Mouse (Mus musculus) c-Kit-positive CD71-positive TER-119-positive erythroid progenitor cells, embryonic 14.5 days (primary cell): ENCODE data around the gene Cnot10.
A peak's percentile ranks its signal among the peaks of the same experiment; 100 is the strongest.

Source experiments
- DNase-seq: peaks from one replicate; pipeline ENCODE4 v3.0.0-alpha.2; 2013; ENCODE audit warnings: low spot score

Gene Cnot10

DNA sequence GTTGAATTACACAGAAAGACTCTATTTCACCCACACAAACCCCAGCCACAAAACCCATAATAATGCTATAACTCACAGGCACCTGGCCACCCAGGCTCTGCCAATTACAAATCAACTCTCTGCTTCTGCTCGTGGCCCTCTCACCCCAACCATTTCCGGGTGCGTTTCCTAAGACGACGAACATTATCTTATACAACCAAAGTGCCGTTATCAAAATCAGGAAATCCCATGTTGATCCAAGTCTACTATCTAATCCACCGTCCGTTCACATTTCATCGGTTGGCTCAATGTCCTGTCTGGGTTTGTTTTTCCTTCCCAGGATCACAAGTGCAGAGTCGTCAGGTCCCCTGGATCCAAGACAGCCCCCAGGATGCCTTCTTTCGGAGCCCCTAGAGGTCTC, 61.3 kb downstream of the Cnot10 start:
- DNase-seq = peak; percentile 21

DNA sequence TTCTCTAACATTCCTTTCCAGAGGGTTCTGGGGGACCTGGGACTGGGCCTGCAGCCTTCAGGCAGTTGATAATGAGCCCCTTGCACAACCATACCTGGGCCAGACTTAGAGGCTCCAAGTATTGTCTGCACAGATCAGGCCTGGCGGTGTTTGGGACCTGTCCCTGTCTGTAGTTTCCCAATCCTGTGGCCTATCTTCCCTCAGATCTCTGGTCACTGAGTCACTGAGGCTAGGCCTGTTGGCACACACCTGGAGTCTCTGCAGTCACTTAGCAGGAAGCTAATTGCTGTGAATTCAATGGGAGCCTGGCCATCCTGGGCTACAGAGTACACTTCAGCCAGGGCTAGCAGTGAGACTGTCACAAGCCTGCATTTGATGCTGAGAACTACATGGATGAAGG, 64.0 kb downstream of the Cnot10 start:
- no peak for DNase-seq

DNA sequence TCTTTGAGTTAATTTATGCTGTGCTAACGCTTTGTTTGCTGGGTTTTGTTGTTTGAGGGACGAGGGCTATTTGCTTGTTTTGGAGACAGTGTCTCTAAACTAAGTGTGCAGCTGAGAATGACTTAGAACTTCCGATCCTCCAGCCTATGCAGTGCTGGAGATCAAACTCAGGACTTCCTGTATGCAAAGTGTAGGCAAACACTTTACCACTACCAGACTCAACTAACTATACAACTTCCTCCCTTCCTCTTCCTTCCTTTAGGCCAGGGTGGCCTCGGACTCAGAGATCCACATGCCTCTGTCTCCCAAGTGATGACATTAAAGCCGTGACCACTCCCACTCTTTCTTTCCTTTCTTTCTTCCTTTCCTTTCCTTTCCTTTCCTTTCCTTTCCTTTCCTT, 66.5 kb downstream of the Cnot10 start:
- DNase-seq = no peak

DNA sequence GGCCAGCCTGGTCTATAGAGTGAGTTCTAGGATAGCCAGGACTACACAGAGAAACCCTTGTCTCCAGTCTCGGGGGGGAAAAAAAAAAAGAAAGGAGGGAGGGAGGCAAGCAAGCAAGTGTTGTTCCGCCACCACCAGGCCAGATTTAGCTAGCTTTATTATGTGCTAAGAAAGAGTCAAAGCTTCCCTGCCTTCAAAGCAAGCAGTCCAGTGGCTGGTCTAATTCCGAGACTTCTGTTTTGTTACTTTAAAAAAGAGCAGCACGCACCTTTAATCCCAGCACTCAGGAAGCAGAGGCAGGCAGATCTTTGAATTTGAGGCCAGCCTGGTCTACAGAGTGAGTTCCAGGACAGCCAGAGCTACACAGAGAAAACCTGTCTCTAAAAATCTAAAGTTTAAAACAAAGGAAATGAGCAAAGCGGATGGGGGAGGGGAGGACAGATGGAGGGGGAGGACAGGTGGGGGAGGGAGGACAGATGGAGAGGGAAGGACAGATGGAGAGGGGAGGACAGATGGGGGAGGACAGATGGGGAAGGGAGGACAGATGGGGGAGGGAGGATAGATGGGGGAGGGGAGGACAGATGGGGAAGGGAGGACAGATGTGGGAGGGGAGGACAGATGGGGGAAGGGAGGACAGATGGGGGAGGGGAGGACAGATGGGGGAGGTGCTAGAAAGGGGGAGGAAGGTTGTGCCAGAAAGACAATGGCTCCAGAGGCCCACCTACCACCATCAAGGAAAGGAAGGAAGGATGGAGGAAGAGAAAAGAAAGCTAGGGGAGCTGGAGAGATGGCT, 71.1 kb downstream of the Cnot10 start:
- DNase-seq = no peak

DNA sequence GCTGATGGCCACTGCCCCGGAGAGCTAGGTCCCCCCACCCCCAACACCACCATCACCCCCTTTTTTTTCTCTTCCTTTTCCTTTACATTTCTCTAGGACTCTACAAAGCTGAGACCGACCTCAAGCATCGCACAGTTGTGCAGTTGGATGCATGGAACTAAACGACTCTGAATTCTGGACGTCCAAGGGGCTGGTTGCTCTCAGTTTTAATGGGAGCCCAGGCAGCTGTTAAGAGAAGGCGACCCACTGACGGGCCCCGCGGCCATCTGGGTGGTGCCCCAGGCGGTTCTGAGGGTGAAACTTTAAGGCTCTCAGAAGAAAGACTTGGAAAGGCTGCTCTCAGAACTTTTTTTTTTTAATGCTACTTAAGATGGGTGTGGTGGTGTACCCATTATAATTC, 75.3 kb downstream of the Cnot10 start:
- DNase-seq = no peak

DNA sequence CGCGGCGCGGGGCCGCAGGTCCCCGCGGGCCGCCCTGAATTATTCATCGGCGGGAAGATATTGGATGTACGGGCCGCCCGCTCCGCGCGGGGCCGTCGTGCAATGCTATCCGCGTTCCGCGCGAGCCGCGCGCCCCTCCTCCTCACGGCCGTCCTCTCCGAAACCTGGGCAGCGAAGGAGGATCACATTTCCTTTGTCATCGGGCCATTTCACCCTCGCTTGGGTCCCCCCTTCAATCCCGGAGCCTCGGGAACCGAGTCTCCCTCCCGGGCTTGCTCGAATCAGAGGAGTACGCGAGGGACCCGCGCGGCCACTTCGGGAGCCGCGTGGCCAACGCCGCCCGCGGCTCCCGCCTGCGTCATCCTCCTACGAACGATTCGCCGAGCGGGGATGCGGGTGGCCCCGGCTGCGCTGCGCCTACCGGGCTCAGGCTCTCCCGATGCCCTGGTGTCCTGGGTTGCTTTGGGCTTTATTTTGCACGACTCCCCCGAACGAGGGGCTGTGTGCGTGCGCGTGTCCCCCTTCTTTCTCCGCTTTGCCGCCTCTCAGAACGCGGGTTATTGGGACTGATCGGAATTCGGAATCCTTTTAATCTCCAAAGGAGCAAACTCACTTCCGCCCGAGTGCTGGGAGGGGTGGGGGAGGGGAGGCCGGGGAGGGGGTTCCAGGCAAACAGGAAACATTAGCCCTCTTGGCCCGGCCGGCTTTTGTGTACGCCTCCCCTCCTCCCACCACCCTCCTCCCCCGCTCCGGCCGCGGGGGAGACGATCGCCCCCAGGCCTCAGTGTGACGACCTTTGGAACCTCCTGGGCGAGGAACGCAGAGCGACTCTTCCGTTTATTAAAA, 76.0 kb downstream of the Cnot10 start, which contains the start of gene Trim71:
TSS of gene Trim71 (minus strand) at position 609 of the 846 bp plus-strand sequence.
- no peak for DNase-seq

DNA sequence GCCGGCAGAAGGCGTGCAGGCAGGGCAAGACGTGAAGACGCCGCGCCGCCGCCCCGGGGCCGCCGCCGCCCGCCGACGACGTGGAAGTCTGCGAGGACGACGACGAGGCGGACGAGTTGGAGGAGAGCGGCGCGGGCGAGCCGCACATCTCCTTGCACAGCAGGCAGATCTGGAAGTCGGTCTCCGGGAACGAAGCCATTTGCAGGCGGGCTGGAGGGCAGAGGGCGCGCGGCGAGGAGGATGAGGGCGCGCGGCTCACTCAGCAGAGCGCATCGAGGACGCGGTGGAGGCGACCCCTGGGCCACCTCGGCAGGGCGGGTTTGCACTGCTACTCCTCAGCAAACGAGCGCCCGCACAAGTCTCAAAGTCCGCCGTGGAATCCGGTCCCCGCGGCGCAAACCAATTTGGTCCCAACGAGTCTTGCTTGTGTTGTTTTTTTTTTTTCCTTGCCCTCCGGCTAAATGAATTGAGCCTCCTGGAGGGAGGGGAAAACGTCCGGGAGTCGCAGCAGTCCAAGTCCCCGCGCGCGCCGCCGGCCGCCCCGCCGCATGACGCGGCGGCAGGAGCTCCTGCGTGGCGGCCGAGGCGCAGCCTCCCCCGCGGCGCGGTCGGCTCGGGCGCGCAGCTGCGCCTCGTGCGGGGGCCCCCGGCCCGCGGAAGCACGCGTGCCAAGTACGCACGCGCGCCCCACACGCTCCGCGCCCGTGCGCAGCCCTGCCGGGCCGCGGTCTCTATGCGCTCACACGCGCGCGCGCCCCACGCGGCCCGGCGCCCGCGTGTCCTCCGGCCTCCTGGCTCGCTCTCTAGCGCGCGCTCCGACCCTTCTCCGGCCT, 76.8 kb downstream of the Cnot10 start:
- no peak for DNase-seq

DNA sequence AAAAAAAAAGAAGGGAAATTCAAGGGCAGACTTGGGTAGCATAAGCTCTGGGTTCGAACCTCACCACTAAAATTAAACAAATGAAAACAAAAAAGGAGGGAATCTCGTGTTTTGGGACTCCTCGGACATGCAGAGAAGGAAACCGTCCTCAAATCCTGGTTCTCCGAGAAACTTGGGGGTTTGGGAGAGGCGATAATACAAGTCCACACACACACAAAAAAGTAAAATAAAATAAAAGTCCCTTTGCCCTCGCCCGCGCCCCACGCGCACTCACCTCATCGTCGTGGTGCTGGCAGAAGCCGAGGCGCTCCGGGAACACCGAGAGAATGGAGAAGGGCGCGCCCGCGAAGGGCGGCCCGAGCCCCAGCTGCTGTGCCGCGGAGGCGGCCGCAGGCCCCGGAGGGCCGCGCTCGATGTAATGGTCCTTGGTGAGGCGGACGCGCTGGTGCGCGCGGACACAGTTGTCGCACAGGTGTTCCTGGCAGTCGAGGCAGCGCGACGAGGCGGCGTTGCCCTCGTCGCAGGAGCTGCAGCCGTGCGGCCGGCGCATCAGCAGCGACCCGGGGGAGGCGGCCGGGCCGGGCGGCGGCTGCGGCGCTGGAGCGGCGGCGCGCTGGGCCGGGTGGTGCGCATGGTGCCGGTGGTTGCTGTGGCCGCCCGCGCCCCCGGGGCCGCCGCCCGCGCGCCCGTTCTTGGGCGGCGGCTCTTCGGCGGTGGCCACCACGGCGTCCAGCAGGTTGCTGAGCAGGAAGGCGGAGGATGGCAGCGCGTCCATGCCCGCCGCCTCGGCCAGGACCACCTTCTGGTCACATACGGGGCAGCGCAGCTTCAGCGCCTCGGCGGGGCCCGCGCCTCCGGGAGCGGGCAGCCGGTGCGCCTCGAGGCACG, 77.7 kb downstream of the Cnot10 start:
- no peak for DNase-seq

DNA sequence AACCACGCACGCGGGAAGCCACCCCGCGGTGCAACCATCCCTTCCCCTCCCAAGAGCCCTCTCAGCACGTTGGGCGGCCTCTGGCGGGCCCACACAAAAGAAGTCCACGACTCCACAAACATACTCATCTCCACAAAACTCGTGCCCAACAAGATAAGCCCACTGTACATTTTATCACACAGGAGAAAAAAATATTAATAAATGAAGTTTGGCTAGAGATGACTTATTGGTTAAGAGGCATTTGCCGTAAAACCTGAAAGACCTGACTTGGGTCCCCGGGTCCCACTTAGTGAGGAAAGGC, 78.4 kb downstream of the Cnot10 start:
- no peak for DNase-seq

DNA sequence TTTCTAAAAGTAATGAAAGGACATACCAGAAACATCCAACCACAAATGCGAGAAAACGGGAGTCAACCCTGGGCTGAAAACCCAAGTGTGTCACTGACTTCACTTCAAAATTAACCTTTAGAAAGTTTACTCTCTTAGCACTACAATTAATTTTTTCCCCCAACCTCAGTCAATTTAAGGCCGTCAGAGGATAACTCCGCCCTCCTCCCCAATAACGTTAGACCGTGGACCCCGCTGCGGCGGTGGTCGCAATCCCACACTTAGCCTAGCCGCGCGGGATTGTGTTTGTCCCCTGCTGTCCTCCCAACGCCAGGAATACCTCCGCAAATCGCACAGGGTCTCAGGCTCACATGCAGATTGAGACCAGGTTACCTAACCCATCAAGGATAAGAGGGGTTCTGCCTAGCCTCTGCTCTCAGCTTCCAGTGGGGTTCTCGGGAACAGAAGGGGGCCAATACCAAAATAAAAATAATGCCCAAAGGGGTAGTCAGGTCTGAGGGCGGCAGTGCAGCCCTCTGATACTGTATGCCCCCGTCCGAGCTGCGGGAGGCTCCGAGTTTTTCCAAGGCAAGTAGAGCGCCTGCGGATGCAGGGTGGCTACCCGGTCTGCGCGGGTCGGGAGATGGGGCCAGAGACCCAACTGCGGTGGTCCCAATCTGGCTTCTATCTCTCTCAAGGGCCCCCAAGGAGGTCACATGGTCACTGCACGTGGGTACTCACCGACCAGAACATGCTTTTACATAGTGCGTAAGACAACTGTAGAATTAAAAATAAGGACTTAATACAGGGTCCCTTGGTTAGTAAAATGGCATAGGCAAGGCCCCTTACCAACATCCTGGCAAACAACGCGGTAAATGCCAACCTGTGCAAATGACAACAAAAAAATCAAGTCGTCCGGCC, 79.0 kb downstream of the Cnot10 start:
- DNase-seq = no peak

DNA sequence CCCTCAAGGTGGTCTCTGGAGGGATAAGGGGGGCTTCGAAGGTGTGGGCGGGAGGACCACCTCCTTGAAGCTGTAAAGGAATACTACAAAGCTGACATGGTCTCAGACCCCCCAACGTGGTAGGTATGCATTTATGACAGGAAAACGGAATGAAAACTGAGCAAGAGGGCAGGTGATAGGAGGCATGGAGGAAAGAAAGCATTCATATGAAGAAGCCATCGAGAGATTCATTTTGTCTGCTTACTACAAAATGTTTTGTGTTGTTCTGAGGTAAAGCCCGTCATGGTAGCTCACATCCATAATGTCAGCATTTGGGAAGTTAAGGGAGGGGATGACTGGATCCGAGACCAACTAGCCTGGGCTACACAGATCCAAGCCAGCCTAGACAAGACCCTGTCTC, 79.8 kb downstream of the Cnot10 start:
- no peak for DNase-seq

DNA sequence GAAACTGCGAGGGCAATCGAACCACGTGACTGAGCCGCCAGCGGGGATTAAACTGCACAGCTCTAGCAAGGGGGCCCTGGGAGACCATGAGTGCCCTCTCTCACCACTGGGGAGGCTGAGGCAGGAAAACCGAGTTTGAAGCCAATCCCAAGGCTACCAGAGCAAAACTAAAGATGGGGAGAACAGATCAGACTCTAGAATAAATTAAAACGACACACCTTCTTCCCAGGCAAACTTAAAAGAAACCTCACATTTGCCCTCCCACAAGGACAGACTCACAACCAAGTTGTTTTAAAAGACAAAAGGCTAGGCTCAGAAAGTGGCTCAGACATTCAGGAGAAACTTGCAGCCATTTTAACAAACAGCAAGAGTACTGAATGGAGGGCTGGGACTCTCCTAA, 82.9 kb downstream of the Cnot10 start:
- DNase-seq = no peak

DNA sequence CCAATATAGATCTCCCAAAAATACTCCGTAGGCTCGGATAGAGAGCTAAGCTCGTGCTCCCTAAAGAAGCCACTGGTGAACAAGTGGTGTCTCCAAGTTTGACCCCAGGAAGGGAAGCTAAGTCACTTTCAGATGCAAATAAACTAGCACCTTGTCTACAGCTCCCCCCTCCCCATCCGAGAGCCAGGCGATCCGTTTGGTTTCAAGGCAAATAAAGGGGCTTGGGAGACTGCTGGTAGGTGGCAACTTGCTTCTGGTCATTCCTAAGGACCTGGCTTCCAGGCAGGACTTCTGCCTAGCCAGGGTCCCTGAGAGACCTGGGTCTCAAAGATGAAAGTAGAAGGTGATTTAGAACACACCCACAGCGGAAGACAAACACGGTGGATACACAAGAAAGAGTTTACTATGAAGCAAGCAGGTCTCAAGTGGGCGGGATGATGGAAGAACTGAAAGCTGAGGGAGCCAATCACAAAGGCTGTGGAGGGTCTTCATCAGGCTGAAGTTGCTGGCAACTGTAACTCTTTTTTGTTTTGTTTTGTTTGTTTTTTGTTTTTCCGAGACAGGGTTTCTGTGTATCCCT, 83.6 kb downstream of the Cnot10 start:
- no peak for DNase-seq

DNA sequence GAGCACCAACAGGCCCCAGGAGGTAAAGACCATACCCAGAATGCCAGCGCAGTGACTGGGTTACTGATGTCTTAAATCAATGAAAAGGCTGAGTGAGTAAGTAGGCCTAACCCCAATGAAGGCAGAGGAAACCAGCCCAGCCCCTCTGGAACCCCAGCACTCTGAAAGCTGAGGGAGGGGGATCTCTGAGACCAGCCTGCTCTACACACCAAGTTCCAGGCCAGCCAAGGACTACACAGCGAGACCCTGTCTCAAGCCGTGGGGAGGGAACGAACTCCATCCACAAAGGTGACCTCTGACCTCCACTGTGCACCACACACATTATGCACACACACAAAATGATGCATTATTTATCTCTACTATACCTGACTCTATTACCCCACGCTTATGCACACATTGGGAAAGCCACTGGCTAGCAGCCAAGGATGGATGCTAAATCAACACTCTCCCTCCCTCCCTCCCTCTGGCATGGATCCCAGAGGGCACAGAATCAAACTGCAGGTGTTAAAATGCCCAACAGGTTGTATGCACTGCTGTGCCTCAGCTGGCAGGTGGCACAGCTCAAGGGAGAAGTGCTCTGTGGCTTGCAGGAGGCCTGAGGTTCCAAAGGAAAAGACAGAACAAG, 85.5 kb downstream of the Cnot10 start:
- no peak for DNase-seq

DNA sequence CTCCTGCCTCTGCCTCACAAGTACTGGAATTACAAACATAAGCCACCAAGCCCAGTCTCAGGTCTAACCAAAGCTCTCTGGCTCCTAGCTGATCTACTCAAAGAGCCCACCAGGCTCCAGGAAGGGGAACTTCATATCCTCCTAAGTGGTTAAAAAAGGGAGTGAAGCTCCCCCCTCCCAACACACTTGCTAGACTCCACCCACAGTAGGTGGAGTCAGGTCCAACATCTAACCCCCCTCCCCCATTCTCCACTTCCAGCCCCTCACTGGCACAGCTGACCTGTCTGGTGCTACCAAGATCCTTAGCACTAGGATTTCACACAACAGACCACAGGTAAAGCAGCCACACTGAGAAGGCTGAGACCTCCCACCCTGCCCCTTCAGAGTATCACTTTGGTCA, 86.2 kb downstream of the Cnot10 start:
- no peak for DNase-seq

DNA sequence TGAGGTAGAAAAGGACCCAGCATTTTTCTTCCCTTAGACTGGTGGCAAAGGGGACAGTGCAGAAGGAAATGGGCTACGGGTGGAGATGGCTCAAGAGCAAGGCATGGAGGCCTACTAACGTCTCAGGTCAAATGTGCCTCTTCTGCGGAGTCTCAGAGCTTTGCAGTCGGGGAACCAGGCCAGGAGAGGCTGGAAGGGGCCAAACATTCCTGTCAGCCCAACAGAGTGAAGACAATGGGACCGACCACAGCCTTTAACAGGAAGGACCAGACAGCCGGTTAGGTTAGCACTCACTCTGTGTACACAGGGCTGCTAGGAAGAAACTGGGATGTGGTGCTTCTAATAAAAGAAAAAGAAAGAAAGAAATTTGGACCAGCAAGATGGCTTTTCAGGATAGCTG, 90.0 kb downstream of the Cnot10 start:
- DNase-seq = no peak

DNA sequence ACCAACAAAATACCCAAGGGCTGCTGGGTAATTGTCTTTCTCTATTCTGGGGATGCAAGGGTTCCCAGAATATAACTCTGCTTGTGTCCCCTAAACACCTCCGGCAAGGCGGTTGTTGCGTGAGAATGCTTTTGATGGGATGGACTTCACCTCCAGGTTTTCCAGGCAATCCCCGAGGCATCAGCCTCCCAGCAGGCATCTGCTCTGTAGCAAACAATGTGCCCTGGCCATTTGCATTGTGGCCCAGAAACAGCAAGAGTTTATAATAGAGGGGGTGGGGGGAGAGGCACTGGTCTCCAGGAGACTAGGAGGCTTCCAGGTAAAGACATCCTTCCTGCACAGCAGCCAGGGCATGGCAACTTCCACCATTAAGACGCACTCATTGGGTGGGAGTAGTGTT, 90.9 kb downstream of the Cnot10 start:
- DNase-seq = no peak

DNA sequence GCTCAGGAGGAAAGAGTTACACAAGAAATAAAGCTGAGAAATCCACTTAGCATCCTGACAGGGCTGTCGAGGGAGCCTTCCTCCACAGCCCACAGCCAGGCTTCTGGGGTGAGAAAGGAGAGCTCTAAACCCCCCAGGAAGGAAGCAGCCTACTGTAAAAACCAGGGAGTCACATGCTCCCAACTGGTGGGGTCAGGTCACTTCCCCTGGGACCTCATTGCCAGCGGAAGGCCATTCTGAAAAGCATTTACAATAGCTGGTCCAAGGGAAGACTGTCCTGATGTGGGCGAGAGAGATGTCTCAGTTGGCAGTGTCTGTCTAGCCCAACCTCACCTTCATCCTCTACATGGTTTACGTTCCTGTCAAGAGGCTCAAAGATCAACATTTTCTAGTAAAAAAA, 91.5 kb downstream of the Cnot10 start:
- DNase-seq = no peak

DNA sequence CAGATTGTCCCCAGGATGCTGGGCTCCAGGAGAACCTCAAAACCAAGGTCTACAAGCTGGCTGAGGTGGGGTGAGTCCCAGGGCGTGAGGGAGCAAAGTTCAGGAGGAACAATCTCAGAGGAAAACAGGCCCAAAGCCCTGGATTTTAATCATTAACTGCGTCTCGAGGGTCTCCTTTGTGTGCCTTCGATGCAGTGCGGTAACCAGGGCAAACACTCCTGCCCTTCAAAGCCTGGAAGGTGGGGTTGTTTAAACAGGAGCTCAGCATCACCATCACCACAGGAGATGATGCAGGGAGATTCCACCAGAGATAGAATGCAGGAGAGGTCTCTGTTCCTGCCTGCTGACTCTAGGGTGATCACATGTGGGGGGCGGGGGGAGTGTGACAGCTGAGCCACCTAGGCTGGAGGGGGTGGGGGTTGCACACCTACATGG, 92.3 kb downstream of the Cnot10 start:
- DNase-seq = no peak

DNA sequence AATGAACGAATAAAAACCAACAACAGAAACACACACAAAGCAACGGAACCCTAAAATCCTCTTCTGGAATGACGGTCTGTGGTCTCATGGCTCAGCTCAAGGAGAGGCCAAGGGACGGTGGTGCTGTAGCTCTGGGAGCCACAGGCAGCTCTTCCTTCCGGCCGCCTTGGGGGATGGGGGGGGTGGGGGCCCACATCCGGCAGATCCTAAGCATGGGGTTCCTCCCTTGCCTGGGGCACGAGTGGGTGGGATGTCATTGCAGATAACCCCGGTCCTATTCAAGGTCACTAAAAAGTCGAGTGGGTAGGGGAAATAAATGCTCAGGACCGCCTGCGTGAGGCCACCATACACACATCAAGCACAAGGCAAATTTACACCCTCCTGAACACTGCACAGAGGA, 93.2 kb downstream of the Cnot10 start:
- DNase-seq = no peak
